Mouse (Mus musculus) spleen, postnatal 0 days (tissue): ENCODE measurements around the gene Bpifa2. TPM values are rescaled to one million over a fixed set of nuclear protein-coding genes. Genes with fewer than 3 reads are reported as not detected.

ENCODE experiments used
- polyA plus RNA-seq: library from polyadenylated mRNA; unstranded; fragments of >200 nt; fragmentation: Nextera tagmentation; extraction: Ambion mirVana; gene quantifications from 2 replicates; pipeline ENCODE4 v1.2.1, GENCODE M21; 2015

Bpifa2 gene
- not detected in 2 replicates for polyA plus RNA-seq

GRCm38 (mm10) chr2:154007965-154008364 is at the start of gene Bpifa2:
Bpifa2 (plus strand) TSS chr2:154008265.

DNA sequence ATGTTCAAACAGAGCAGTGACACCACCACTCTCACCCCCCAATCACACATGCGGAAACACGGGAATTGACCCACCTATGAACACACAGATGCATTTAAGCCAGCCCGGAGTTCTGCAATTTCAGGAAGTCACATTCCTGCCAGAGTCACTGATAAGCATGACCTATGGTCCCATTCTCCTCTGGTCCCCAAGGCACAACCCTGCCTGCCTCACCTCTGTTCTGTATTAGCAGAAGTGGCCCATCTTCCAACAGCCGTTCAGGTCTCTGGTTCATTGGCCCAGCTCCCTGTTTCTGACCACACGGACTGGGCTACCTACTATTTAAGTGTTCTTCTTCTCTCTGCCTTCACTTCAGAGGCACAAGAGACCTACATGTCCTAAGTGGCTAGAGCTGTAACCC is 33.5 kb upstream of the Bpifa2 start, which contains the start of gene Bpifa6:
TSS of gene Bpifa6 (plus strand) at position 364 of the 400 bp plus-strand sequence.

Other genes with a start within 250 kb of the Bpifa2 start
- gene Efcab8, start 228.3 kb upstream of the Bpifa2 start, polyA plus RNA-seq: 0.12 and 0.25 TPM in 2 replicates
- gene Sun5, start 137.2 kb upstream of the Bpifa2 start, polyA plus RNA-seq: not detected in 2 replicates
- not detected in 2 replicates for gene Bpifb2, start 133.2 kb upstream of the Bpifa2 start, polyA plus RNA-seq
- gene Bpifb6, start 107.9 kb upstream of the Bpifa2 start, polyA plus RNA-seq: not detected in 2 replicates
- gene Bpifb3, start 90.0 kb upstream of the Bpifa2 start, polyA plus RNA-seq: 0.12 TPM in 1 of 2 replicates, not detected in the other
- not detected in 2 replicates for gene Bpifb4, start 70.1 kb upstream of the Bpifa2 start, polyA plus RNA-seq
- gene Bpifa6, start 33.3 kb upstream of the Bpifa2 start, polyA plus RNA-seq: not detected in 2 replicates
- gene Bpifa3, start 122.1 kb downstream of the Bpifa2 start, polyA plus RNA-seq: not detected in 2 replicates
- not detected in 2 replicates for gene Bpifa1, start 134.6 kb downstream of the Bpifa2 start, polyA plus RNA-seq
- gene Bpifa5, start 154.3 kb downstream of the Bpifa2 start, polyA plus RNA-seq: not detected in 2 replicates
- 0.32 and 0.80 TPM in 2 replicates for gene Bpifb1, start 182.6 kb downstream of the Bpifa2 start, polyA plus RNA-seq
- gene Bpifb5, start 215.5 kb downstream of the Bpifa2 start, polyA plus RNA-seq: 0.10 TPM in 1 of 2 replicates, not detected in the other
- not detected in 2 replicates for gene Bpifb9a, start 249.6 kb downstream of the Bpifa2 start, polyA plus RNA-seq